Mouse (Mus musculus) thymus, adult 2 months (tissue): ENCODE measurements around the gene Scin. TPM values are rescaled to one million over a fixed set of nuclear protein-coding genes. Genes with fewer than 3 reads are reported as not detected.

Experiments used
- DNase-seq: peaks from one replicate; pipeline ENCODE4 v3.0.0; 2021
- H3K27ac ChIP-seq: fragments of 200-500 bp; 2 replicates; pipeline ENCODE4 v1.5.1; 2012; ENCODE audit warnings: low read length, control low read depth; ENCODE audit not compliant: control insufficient read depth, insufficient read depth
- H3K27me3 ChIP-seq: fragments of 200-500 bp; 2 replicates; pipeline ENCODE4 v1.6.1; 2012; ENCODE audit warnings: mild to moderate bottlenecking, low read length, moderate library complexity, mixed read lengths; ENCODE audit not compliant: control insufficient read depth, insufficient read depth
- H3K36me3 ChIP-seq: fragments of 200-500 bp; 2 replicates; pipeline ENCODE4 v1.6.1; 2012; ENCODE audit warnings: mild to moderate bottlenecking, low read length, moderate library complexity; ENCODE audit not compliant: control insufficient read depth, insufficient read depth
- H3K4me1 ChIP-seq: fragments of 200-500 bp; replicated peaks from 2 replicates; pipeline ENCODE4 v1.6.1; 2012; ENCODE audit warnings: low read length; ENCODE audit not compliant: control insufficient read depth, insufficient read depth
- H3K4me3 ChIP-seq: fragments of 200-500 bp; 2 replicates; pipeline ENCODE4 v1.5.1; 2012; ENCODE audit warnings: mild to moderate bottlenecking, low read length, control low read depth, moderate library complexity; ENCODE audit not compliant: control insufficient read depth, insufficient read depth
- CTCF ChIP-seq: fragments of 200-500 bp; IDR thresholded peaks from 2 replicates; pipeline ENCODE4 v1.5.1; 2012; ENCODE audit warnings: mild to moderate bottlenecking, control low read depth, low read length, moderate library complexity, borderline replicate concordance; ENCODE audit not compliant: control insufficient read depth, poor library complexity, insufficient read depth; ENCODE audit errors: extremely low read depth
- POLR2A ChIP-seq: fragments of 200-500 bp; IDR thresholded peaks from 2 replicates; pipeline ENCODE4 v1.6.1; 2012; ENCODE audit warnings: mild to moderate bottlenecking, low read length, control low read depth, moderate library complexity; ENCODE audit not compliant: control insufficient read depth, poor library complexity, insufficient read depth; ENCODE audit errors: extremely low read depth
- WGBS: fragments of 180-500 bp; shearing (Covaris S2); methylation state at CpG from one replicate; pipeline ENCODE4 v1.1.7; 2018; 5-methylcytosine and 5-hydroxymethylcytosine counted together
- polyA plus RNA-seq: library from polyadenylated mRNA; depleted of rRNA; stranded (reverse); fragments of >200 nt; gene quantifications from 2 replicates; pipeline ENCODE4 v1.2.3, GENCODE M21; 2012

Scin gene
- polyA plus RNA-seq, 1 experiment: 7.9 TPM

DNA sequence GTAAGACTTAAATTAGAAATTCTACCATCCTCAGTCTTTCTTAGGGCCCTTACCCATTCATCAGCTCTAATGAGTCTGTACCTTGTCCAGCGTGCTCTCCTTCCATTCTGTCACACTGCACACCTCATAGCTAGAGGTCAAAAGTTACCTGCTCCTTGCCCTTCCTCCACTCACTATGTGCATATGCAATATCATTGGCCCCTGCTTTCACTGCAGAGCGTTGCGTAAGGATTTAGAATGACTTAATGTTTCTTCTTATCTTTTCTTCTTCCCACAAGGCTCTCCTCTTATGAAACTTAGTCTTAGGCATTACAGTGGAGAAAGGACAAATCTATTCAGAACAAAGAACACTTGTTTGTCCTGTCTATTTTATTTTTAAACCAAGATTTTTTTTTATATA, 20.0 kb downstream of the Scin start:
- no peak for DNase-seq
- no peak for TF ChIP-seq POLR2A
- no peak for TF ChIP-seq CTCF

GRCm38 (mm10) chr12:40113605-40114004, 20.4 kb downstream of the Scin start:
- Histone ChIP-seq H3K27ac (no peak overlapping the region), H3K4me1 (no peaks in the 10 kb centered on the region), H3K4me3 (no peak overlapping the region), H3K36me3 (no peaks in the 10 kb centered on the region), H3K27me3 (no peaks in the 10 kb centered on the region)
- WGBS: 94% methylated on average over 2 of the region's 2 CpGs
- TF ChIP-seq CTCF: no peak
- no peak for TF ChIP-seq POLR2A
- no peak for DNase-seq

More for the DNA sequence above, 20.0 kb downstream of the Scin start:
- H3K36me3 ChIP-seq: no peaks in the 10 kb centered on the region
- H3K4me3 ChIP-seq: no peak overlapping the region
- no peaks in the 10 kb centered on the region for H3K27me3 ChIP-seq
- no peaks in the 10 kb centered on the region for H3K4me1 ChIP-seq
- H3K27ac ChIP-seq: no peak overlapping the region
- WGBS: 97% methylated on average over 3 of the region's 3 CpGs

- Histone ChIP-seq H3K27me3 (no peaks in the 10 kb centered on the region), H3K27ac (no peak overlapping the region), H3K4me1 (no peaks in the 10 kb centered on the region), H3K36me3 (no peaks in the 10 kb centered on the region), H3K4me3 (no peak overlapping the region)
- TF ChIP-seq POLR2A (no peak), CTCF (no peak)
- WGBS: 86% methylated on average over 1 of the region's 1 CpGs
- DNase-seq: no peak
Observed at GRCm38 (mm10) chr12:40109227-40109626, 24.8 kb downstream of the Scin start.

- Histone ChIP-seq H3K27ac (no peak overlapping the region), H3K4me1 (no peaks in the 10 kb centered on the region), H3K4me3 (no peak overlapping the region), H3K27me3 (no peaks in the 10 kb centered on the region), H3K36me3 (no peaks in the 10 kb centered on the region)
- no peak for TF ChIP-seq CTCF
- TF ChIP-seq POLR2A: no peak
- DNase-seq: no peak
- WGBS: 3% methylated on average over 2 of the region's 2 CpGs
Observed at GRCm38 (mm10) chr12:40108143-40108542, 25.9 kb downstream of the Scin start.

DNA sequence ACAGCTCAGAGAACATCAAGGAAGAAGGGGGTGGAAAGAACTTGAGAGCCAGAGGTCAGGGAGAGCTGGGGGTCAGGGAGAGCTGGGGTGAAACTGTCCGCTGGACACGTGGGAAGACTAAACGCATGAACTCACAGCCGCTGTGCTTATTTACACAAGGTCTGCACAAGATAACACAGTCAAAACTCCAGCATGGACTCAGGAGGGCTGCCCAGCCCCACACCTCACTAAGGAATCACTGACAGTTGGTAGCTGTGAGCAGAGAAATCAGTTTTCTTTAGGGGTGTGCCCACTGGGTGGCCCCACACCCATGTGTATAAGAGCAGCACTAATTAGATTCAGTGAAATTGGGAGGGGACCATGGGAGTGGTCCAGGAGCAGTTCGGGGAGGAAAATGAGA, 27.2 kb downstream of the Scin start:
- TF ChIP-seq CTCF (no peak), POLR2A (no peak)
- WGBS: 91% methylated on average over 5 of the region's 5 CpGs
- Histone ChIP-seq H3K27me3 (no peaks in the 10 kb centered on the region), H3K27ac (no peak overlapping the region), H3K36me3 (no peaks in the 10 kb centered on the region), H3K4me1 (no peaks in the 10 kb centered on the region), H3K4me3 (no peak overlapping the region)
- no peak for DNase-seq

DNA sequence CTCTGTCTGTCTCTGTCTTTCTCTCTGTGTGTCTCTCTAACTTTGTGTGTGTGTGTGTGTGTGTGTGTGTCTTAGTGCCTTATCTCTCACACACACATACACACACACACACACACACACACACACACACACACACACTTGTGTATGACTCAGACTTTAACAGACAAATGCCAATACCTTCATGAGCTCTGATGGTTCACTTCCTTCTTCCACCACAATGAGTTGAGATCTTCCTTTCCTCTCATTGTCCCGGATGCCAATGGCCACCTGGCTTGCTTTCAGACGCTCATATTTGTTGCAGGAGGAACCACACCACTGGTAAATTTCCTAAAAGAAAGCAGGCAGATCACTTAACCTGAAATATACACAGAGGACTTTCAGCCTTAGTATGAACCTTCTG, 29.3 kb downstream of the Scin start:
- DNase-seq: no peak
- Histone ChIP-seq H3K4me1 (no peaks in the 10 kb centered on the region), H3K27me3 (no peaks in the 10 kb centered on the region), H3K4me3 (no peak overlapping the region), H3K36me3 (no peaks in the 10 kb centered on the region), H3K27ac (no peak overlapping the region)
- 6% methylated on average over 2 of the region's 2 CpGs for WGBS
- no peak for TF ChIP-seq CTCF

- Histone ChIP-seq H3K4me1 (no peaks in the 10 kb centered on the region), H3K36me3 (no peaks in the 10 kb centered on the region), H3K27ac (no peak overlapping the region), H3K27me3 (no peaks in the 10 kb centered on the region), H3K4me3 (no peak overlapping the region)
- DNase-seq: no peak
- WGBS: 35% methylated on average over 2 of the region's 2 CpGs
- no peak for TF ChIP-seq CTCF
- TF ChIP-seq POLR2A: no peak
Observed at GRCm38 (mm10) chr12:40102359-40102758, 31.7 kb downstream of the Scin start.
